Mouse (Mus musculus) 3T3-L1 (cell line): ENCODE data around the gene Gpr132.

Experiments used
- DNase-seq: peaks from one replicate; pipeline ENCODE4 v3.0.0-alpha.2; 2015; ENCODE audit warnings: low read depth, low spot score

The Gpr132 gene

GRCm38 (mm10) chr12:112877073-112877576, 9.1 kb upstream of the Gpr132 start:
- no peak for DNase-seq

DNA sequence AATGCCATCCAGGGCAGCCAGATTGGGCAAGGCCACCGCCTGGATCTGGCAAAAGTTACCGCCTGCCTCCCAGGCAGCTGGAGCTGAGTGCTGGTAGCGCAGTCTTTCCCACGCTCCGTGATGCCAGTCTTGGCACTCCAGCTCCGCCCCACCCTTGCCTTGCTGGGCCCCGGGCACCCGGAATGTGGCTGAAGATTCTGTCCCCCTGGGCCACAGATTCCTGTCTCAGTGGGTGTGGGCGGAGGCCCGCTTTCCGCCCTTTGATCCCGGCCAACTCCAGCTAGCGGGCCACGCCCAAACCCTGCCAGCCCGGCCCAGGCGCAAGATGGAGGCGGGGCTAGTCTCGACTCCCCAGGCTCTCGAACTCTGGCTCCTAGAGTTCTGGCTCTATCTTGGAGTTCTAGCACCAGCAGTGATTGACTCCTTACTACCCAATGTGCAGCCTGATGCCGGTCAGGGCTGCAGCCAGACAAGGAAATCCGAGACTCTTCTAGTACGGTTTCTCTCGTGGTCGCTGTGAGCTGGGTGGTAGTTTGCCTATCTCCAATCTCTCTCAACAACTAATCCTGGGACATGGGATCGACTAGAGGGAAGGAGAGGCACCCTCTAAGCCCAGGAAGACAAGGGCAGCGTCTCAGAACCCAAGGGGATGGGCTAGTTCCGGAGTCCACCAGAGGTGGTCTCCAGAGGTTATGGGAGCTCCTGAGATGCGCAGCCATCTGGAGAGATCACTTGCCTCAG, 8.5 kb upstream of the Gpr132 start:
- no peak for DNase-seq

- DNase-seq = peak; percentile 89
These were observed 7.4 kb upstream of the Gpr132 start for GRCm38 (mm10) chr12:112875225-112876013.

DNA sequence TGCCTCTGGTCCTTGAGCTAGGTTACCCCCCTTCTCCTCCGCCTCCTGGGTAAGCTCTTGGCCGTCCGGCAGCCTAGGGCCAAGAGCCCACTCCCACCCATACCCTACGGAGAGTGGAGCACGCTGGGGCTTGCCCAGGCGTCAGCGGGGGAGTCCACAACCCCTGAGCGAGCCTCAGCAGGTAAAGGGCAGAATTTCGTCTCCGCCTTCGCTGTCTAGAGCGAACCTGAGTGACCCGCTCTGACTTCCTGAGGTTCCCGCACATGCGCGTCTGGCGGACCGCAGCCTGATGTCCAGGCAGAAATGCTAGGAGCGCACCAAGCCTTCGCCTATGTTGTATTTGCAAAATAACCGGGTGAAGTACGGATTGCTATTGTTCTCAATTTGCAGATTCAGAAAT, 6.2 kb upstream of the Gpr132 start:
- DNase-seq = no peak

DNA sequence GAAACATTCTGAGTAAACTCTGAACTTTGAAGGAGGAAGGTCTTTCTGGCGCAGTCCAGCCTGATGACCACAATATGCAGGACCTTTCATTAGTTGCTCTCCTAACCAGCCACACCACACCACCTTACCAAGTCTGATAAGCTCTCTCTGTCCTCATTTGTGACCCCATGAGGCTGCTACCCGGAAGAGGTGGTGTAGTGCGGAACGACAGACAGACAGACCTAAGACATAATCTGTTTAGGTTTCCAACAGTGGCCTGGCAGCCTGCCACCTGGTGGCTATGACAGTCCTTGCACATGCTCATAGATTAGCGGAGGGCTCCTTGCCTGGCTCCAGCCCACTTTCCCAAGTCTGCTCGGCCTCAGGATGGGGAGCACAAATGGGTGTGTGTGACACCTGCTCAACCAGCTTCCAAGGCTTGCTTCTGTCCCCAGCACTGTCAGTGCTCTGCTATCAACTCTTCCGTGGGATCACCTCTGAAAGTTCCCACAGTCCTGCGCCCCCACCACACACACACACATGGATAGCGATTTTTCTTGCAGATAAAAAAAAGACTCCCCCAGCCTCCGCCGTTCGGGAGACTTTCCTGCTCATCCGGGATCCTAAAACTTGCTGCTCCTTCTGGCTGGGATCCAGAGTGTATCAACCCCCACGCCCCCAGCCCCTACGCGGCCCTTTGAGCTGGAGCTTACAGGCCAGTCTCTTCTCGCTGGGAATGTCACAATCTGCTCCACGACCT, 5.6 kb upstream of the Gpr132 start:
- DNase-seq = peak; percentile 63

GRCm38 (mm10) chr12:112872991-112873390, 5.0 kb upstream of the Gpr132 start:
- DNase-seq = no peak

- no peak for DNase-seq
These were observed 3.2 kb upstream of the Gpr132 start for GRCm38 (mm10) chr12:112871272-112871671.

- no peak for DNase-seq
These were observed 2.7 kb upstream of the Gpr132 start for GRCm38 (mm10) chr12:112870775-112871174.

DNA sequence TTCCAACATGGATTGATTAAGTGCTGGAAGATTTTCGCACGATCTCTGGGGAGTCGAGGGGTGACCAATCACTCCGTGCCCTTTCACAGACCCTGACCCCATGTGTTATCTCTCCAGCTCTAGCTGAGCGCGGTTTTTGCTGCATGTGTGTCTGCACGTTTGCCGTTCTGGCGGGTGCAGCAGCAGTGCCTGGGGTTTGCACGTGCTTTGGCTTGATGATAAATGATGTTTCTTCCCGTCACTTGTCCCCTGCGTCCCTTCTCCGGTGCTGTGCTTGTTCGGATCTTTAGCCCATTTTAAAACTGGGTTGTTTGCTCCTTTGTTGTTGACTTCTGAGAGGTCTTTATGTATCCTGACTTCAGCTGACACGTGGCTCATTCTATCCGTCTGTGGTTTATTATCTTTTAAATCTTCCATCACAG, 1.8 kb upstream of the Gpr132 start:
- no peak for DNase-seq

- DNase-seq = no peak
These were observed 838 bp downstream of the Gpr132 start for GRCm38 (mm10) chr12:112867106-112867674.

DNA sequence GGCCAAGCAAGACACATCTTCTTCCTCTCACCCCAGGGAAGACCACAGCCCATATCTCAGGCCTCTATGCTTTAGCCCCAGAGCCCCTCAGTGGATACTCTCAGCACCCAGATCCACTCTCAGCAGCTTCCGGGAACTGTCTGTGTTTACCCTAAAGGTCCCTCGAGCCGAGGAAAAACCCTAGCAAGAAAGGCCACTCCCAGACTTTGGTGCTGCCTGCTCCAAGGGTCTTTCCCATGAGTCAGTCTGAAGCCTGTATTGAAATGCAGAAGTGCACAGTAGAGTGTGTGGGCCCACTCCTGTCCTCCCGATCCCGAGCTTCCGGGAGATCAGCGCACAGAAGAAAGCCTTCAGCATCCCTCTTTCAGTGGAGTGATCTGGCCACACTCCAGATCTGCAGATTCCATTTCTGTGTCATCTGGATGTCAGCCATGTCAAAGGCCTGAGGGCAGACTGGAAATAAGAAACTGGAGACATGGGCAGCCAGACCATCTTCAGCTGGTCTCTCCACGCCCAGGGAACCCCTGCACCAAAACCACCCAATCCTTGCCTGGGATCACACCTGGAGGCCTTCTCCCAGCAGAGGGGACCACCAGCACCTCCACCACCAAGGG, 1.5 kb downstream of the Gpr132 start:
- DNase-seq = peak; percentile 93

DNA sequence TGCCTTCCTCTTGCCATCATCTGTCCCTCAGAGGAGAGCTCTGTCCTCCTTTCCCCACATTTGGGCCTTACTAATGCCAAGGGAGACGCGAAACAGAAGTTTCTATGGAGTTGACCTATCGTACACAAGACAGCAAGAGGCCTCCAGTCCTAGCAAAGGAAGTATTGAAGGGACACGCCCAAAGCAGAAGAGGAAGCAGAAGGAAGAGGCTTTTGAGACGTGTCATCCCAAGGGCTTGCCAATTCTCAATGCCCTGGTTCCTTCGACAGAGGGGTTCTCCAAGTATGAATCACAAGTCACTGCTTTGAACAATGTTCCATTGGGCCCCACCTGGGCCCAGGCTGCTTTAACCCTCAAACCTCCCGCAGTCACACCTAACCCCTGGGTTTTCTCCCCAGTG, 3.2 kb downstream of the Gpr132 start:
- DNase-seq = peak; percentile 79

GRCm38 (mm10) chr12:112861911-112862321, 6.1 kb downstream of the Gpr132 start:
- DNase-seq = no peak

DNA sequence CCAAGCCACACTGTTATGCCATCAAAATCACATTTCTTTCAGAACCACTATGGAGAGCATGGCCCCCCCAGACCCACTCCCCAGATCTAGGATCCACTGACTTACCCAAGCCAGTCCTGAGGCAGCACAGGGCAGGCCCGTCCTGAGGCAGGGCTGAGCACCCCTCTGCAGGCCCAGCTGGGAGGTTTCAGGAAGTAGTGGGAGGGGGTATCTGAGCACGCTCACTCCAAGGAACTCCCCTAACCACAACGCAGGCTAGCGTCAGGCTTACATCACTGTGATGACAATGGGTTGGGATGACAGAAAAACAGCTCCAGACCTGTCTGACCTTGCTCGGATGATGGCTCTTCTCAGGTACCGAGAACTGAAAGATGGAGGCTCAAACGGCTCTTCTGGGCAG, 7.3 kb downstream of the Gpr132 start:
- no peak for DNase-seq

GRCm38 (mm10) chr12:112859930-112860329, 8.1 kb downstream of the Gpr132 start:
- DNase-seq = no peak

- no peak for DNase-seq
These were observed 9.3 kb downstream of the Gpr132 start for GRCm38 (mm10) chr12:112858581-112859336.

- no peak for DNase-seq
These were observed 10.8 kb downstream of the Gpr132 start for GRCm38 (mm10) chr12:112857021-112857925.

- no peak for DNase-seq
These were observed 11.7 kb downstream of the Gpr132 start for GRCm38 (mm10) chr12:112856338-112856737.

DNA sequence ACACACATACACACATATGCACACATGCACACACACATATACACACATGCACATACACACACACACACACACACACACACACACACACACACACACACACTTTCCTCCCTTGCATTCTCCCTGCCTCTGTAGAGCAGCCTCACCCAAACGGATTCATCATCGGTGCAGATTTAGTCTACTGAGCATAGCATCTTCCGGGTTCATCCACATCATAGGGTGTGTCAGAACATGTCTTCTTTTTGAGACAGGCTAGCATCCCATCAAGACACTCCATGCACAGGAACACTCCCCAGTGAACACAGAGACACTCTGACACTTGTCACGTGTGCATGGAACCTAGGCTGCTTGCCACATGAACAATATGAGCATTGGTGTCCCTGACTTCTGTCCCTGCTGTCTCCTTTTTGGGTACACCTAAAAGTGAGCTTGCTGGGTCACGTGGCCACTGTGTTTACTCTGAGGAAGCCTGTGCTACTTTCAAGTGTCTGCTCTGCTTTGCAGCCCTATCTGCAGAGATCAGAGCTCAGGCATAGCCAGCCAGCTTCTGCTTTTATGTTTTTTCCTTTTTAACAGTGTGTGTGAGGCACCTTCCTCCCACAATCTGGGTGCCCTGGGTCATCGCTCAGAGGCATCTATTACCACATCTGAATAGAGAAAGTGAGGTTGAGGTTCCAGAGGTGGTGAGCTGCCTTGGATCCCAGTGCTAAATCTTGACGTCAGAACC, 13.3 kb downstream of the Gpr132 start:
- DNase-seq = no peak
